Mouse (Mus musculus) E14TG2a.4 (cell line): Measurements from ENCODE around the gene Dgcr8.

Experiments used
- H3K27me3 ChIP-seq: 2 replicates; pipeline ENCODE4 v1.6.1; 2014; ENCODE audit warnings: low read length, control low read depth; ENCODE audit not compliant: insufficient read depth
- H3K36me3 ChIP-seq: 2 replicates; pipeline ENCODE4 v1.6.1; 2014; ENCODE audit warnings: low read length, control low read depth; ENCODE audit not compliant: insufficient read depth
- H3K4me1 ChIP-seq: replicated peaks from 2 replicates; pipeline ENCODE4 v1.6.1; 2014; ENCODE audit warnings: low read depth, low read length, control low read depth
- H3K4me3 ChIP-seq: replicated peaks from 2 replicates; pipeline ENCODE4 v1.5.1; 2014; ENCODE audit warnings: mild to moderate bottlenecking, low read length
- H3K9me3 ChIP-seq: 2 replicates; pipeline ENCODE4 v1.6.1; 2014; ENCODE audit warnings: low read length, control low read depth
- CTCF ChIP-seq: conservative IDR thresholded peaks from 2 replicates; pipeline ENCODE4 v1.5.1; 2014; ENCODE audit warnings: low read length
- NANOG ChIP-seq: IDR thresholded peaks from 2 replicates; pipeline ENCODE4 v1.6.1; 2014; ENCODE audit warnings: borderline replicate concordance, low read length, mixed read lengths
- POU5F1 ChIP-seq: IDR thresholded peaks from 2 replicates; pipeline ENCODE4 v1.6.1; 2014; ENCODE audit warnings: low read length, borderline replicate concordance

Gene Dgcr8

GRCm38 (mm10) chr16:18230617-18231016 is 58.4 kb downstream of the Dgcr8 start:
- TF ChIP-seq NANOG: no peak
- TF ChIP-seq POU5F1: no peak
- no peak for TF ChIP-seq CTCF
- Histone ChIP-seq H3K4me1 (peaks cover 37% of the 10 kb centered on the region), H3K36me3 (peaks cover 31% of the 10 kb centered on the region)

DNA sequence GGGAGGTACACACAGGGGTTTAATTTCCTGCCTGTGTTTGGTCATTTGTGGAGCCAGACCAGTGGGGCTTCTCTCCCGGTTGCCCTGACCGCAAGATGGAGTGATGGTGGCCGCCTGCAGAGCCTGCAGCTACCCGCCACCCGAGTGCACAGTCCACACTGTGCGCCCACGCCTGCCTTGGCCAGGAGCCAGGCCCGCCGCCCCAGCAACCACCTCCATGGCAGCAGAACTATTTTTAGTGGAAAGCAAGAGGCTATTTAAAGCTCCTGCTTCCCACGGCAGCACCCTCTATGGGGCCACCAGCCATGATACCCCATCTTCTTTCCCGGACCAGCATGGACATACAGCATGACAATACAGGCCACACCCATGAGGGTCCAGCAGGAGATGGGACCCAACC is 59.4 kb downstream of the Dgcr8 start:
- H3K4me1 ChIP-seq: peaks cover 34% of the 10 kb centered on the region
- no peaks in the 10 kb centered on the region for H3K9me3 ChIP-seq
- 0 out of 2 replicates have a peak overlapping the region, but pooled peaks have one; percentile 13 for H3K4me3 ChIP-seq
- peaks cover 37% of the 10 kb centered on the region for H3K36me3 ChIP-seq
- H3K27me3 ChIP-seq: peaks cover 17% of the 10 kb centered on the region
- TF ChIP-seq CTCF: no peak
- TF ChIP-seq POU5F1: no peak
- TF ChIP-seq NANOG: no peak

More at GRCm38 (mm10) chr16:18230617-18231016, 58.4 kb downstream of the Dgcr8 start:
- H3K4me3 ChIP-seq: no peak overlapping the region
- no peaks in the 10 kb centered on the region for H3K9me3 ChIP-seq
- peaks cover 22% of the 10 kb centered on the region for H3K27me3 ChIP-seq

DNA sequence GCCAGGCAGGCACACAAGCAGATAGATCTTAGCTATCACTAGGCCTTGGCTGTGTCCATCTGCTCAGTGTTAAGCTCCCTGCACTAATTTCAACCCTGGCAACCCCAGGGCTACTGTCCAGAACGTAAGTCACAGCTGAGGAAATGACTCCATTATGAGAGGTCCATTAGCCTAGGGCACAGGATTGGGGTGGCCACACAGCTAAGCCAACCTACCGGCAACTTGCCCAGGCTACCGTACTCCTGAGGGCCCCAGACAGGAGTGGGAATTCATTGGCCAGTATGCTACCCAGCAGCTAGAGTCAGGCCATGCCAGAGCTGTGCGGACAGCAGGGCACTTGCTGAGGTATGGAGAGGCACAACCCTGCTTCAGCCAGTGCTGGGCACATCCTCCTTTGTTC is 60.2 kb downstream of the Dgcr8 start:
- TF ChIP-seq CTCF (no peak), NANOG (no peak)
- H3K9me3 ChIP-seq: no peaks in the 10 kb centered on the region
- peaks cover 45% of the 10 kb centered on the region for H3K36me3 ChIP-seq
- H3K4me1 ChIP-seq: peaks cover 30% of the 10 kb centered on the region
- H3K27me3 ChIP-seq: peaks cover 9% of the 10 kb centered on the region
- H3K4me3 ChIP-seq: no peak overlapping the region

GRCm38 (mm10) chr16:18227897-18228422 is 61.1 kb downstream of the Dgcr8 start:
- H3K4me1 ChIP-seq: peaks cover 28% of the 10 kb centered on the region
- no peaks in the 10 kb centered on the region for H3K9me3 ChIP-seq
- TF ChIP-seq NANOG: no peak
- no peak for TF ChIP-seq POU5F1
- TF ChIP-seq CTCF: no peak
- 0 out of 2 replicates have a peak, but pooled peaks cover under 1% of the 10 kb centered on the region for H3K27me3 ChIP-seq
- peaks cover 54% of the 10 kb centered on the region for H3K36me3 ChIP-seq
- H3K4me3 ChIP-seq: no peak overlapping the region

DNA sequence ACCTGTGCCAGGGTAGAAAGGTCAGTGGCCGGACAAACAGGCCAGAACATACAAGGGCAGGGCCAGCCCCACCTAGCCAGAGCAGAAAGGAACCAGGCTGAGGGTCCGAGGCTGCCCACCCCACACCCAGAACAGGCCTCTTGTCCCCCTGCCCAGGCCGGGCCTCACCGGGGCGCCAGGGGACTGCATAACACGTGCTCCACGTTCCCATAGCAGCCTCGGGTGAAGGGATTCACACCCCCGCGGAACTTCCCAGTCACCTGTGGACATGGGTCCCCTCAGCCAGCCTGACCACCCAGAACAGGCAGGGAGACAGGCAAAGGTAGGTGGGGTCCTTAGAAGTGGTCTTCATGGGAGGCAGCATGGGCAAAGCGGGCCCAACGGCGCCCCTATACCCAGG is 61.9 kb downstream of the Dgcr8 start:
- peaks cover 28% of the 10 kb centered on the region for H3K4me1 ChIP-seq
- no peaks in the 10 kb centered on the region for H3K27me3 ChIP-seq
- TF ChIP-seq NANOG: no peak
- no peak for TF ChIP-seq POU5F1
- no peak for TF ChIP-seq CTCF
- H3K9me3 ChIP-seq: no peaks in the 10 kb centered on the region
- peaks cover 62% of the 10 kb centered on the region for H3K36me3 ChIP-seq
- H3K4me3 ChIP-seq: no peak overlapping the region

- H3K27me3 ChIP-seq: peaks cover 5% of the 10 kb centered on the region; the same call in 1 of the 2 replicates
- H3K9me3 ChIP-seq: no peaks in the 10 kb centered on the region
- H3K36me3 ChIP-seq: peaks cover 46% of the 10 kb centered on the region
- peaks cover 14% of the 10 kb centered on the region; the same call in 1 of the 2 replicates for H3K4me1 ChIP-seq
- H3K4me3 ChIP-seq: no peak overlapping the region
- no peak for TF ChIP-seq CTCF
- TF ChIP-seq POU5F1: no peak
- no peak for TF ChIP-seq NANOG
These were observed 66.9 kb downstream of the Dgcr8 start for GRCm38 (mm10) chr16:18222188-18222587.

GRCm38 (mm10) chr16:18221543-18221898 is 67.5 kb downstream of the Dgcr8 start:
- Histone ChIP-seq H3K4me3 (no peak overlapping the region), H3K4me1 (peaks cover 11% of the 10 kb centered on the region; the same call in 1 of the 2 replicates), H3K36me3 (peaks cover 39% of the 10 kb centered on the region), H3K27me3 (peaks cover 5% of the 10 kb centered on the region; the same call in 1 of the 2 replicates), H3K9me3 (no peaks in the 10 kb centered on the region)
- TF ChIP-seq POU5F1 (no peak), CTCF (peak; percentile 23)

GRCm38 (mm10) chr16:18220856-18221542 is 68.0 kb downstream of the Dgcr8 start:
- Histone ChIP-seq H3K27me3 (peaks cover 5% of the 10 kb centered on the region; the same call in 1 of the 2 replicates), H3K4me3 (no peak overlapping the region), H3K36me3 (peaks cover 34% of the 10 kb centered on the region), H3K4me1 (peaks cover 11% of the 10 kb centered on the region; the same call in 1 of the 2 replicates), H3K9me3 (no peaks in the 10 kb centered on the region)
- TF ChIP-seq NANOG: no peak
- no peak for TF ChIP-seq POU5F1
- no peak for TF ChIP-seq CTCF
